Mouse (Mus musculus) ovary, postnatal 14 days (tissue): Measurements from ENCODE around the gene Zc2hc1b.
"Not testable (repeated sequence)": the region's sequence is repeated elsewhere in the genome, so short reads cannot be mapped to it uniquely, and the experiment has no call there.

Experiments
- DNase-seq: peaks from one replicate; pipeline ENCODE4 v3.0.0; 2022; ENCODE audit warnings: low spot score

Zc2hc1b gene

DNA sequence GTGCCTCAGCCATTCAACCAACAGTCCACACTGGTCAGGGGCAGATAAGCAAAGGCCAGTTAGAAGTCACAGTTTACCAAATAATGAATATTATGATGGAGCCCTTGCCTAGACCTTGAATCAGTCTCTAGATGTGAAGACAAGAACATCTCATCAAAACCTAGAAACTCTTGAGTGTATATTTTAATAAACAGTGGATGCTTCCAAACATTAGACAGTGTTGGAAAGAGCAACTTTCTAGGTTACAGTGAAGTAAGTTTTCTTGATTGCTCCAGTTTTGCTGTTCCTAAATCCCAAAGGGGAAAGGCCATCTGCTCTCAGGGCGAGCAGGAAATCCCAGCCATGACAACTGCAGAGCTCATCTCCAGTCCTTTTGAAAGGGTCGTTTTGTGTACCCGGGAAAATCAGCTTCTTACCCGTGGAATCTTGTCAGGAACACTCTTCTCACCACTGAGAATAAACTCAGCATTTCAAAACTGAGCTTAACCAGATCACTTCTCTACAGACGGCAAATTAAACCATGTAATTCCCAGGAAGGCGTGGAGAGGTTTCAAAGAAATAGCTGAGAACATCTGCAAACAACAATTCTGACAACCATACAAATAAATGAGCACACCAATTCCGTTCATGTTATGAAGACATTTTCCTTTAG lies at the start of gene Zc2hc1b:
TSS of gene Zc2hc1b (minus strand) at position 51 of the 652 bp plus-strand sequence.
- no peak for DNase-seq

DNA sequence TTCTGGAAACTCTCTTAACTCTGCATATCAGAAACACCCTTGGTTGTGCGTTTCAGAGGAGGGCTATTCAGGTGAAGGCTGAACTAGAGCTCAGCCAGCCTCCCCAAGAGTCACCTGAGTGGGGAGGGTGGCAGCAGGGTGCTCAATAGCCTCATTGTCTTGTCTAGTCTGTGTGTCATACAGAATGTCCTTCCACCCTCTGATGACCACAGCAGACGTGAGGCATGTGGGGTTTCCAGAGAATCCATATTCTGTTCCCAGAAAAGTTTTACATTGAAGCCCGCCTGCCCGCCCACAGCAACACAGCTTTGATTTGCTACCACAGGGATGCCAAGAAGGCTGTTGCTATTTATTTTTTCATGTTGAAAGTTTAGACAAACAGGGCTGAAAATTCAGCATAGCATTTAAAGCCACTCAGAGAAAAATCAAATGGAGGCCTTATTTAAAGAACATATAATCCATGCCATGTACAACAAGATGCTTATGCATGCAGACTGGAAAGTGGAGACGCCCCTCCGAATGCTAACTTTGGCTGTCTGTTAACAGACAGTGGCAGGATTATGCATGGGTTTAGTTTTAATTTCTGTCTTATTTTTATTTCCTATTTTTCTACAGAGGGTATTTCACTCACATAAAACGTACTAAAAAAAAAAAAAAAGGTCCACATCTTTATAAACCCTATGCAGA lies 47.7 kb upstream of the Zc2hc1b start:
- DNase-seq = no peak

DNA sequence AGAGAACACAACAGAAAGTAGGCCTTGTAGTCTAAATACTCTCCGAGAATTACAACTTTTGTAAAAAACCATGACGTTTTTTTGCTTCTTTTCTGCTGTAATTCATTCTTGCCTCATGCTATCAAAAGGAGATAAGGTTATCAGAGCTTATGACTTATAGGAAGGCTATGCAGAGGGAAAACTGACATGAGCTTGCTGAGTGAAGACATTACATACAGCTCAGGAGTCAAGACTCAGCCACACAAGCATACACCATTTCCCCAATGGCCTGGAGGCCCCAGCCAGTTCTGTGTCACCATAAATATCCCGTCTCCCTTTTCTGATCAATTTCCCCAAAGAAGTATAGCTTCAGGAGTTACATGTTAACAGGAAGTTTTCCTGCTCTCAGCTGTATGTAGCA lies 44.3 kb upstream of the Zc2hc1b start:
- DNase-seq = no peak

DNA sequence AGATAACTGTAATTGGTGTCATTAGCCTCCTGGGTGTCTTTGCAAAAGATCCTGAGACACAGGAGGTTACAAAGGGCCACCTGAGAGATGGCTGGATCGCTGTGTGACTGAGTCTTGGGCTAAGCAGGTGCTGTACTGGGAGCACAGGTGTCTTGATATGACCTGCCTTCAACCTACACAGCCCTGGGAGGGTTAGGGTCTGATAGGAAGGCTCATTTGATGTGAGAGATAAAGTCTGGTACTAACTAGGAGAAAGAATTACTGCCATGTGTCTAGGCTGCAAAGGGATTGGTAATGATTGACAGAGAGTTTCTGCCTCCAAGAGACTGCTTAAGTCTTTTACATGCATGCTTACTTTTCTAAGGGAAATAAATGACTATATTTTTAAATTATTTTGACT lies 42.2 kb upstream of the Zc2hc1b start:
- no peak for DNase-seq

DNA sequence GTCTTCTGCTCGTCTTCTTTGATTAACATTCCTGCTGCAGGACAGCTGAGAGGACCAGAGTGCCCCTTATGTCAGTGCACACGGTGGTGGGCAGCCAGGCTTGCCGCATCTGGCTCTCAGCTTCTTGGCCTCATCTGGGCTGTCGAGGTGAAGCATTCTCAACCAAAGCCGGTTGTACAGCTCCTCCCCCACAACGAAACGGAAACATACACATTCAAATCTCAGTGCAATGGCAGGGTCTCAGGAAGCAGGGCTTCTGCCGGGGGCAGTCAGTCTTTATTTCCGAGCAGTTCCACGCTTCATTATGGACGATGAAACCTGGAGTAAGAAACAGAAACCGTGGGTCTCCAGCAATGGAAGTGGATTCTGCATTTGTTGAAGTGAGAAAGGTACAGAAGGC lies 36.1 kb upstream of the Zc2hc1b start:
- DNase-seq = no peak

DNA sequence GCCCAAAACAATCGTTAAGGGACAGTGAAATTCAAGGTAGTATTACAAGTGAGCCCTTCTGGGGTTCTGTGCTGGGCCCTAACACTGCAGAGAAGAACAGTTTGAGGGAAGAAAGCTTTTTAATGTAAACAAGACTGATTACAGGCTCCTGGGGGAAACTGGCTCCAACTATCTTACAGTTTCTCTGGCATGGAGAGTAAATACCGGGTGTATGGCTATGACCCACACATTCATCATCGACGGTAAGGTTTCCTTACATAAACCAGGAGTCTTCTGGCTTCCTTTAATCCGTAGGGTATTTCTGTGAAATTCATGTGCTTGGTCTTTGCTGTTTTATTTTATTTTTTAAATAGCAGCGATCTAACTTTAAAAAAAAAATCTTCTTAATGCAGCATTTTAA lies 35.0 kb upstream of the Zc2hc1b start:
- DNase-seq = no peak

DNA sequence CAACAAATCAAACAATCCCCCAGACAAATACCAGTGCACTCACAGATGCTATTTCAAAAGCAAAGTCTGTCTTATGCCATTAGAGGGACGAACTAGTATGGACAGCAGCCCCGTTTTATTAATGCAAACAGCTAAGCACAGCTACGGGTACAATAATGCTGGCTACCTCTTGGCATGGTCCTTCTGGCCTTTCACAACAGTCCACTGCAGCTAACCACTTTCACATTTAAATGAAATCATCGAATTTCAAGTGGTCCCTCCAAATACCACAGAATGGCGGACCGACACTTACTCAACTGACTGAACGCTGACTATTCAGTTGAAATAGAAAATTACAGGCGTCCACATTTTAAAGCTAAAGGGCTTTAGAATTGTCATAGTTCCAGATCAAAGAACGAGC lies 34.5 kb upstream of the Zc2hc1b start:
- no peak for DNase-seq

DNA sequence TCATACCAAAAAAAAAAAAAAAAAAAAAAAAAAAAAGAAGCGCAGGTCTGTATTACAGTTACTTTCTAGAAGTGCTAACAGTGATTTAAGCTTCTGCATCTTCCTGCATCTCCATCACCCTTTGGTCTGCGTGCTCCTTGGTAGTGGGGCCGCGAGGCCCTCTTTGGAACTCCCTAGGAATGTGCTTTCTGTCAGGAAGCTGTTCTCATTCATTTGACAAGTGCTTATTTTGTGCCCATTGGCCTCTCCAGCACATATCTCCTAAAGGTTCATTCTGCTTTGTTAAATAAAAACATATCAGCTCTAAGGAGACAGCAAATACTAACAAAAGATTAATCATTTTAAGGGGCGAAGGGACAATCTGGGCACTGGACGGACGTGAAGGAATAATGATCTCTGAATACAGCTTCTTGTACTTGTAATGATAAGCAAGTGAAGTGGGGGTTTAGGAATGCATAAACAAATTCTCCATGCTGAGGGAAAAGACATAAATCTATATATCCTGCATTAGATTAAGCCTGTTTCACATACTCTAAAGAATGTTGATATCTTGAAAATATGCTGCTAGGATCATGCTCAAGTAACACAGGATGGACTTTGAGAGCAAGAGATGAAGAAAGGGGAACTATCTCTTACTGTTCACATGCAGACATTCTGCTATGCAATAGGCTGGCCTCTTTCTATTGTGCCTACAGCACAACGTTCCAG lies 32.3 kb upstream of the Zc2hc1b start:
- DNase-seq = no peak

DNA sequence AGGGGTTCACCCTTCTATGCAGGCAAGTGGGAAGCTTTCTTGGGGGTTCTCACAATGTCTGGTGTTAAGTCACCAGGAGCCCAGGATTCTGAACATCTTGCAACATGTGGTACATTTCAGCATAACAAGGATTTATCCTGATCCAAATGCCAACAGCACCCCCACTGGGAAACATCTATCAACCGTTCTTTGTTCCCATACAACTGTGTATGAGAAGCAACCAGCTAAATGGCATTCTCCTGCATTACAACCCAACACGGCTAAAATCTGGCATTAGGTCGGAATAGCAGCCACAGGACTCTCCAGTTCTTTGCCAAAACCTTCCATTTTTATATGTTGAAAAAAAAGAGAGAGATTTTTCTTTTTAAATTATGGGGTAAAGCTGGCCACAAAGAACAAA lies 31.7 kb upstream of the Zc2hc1b start:
- no peak for DNase-seq

DNA sequence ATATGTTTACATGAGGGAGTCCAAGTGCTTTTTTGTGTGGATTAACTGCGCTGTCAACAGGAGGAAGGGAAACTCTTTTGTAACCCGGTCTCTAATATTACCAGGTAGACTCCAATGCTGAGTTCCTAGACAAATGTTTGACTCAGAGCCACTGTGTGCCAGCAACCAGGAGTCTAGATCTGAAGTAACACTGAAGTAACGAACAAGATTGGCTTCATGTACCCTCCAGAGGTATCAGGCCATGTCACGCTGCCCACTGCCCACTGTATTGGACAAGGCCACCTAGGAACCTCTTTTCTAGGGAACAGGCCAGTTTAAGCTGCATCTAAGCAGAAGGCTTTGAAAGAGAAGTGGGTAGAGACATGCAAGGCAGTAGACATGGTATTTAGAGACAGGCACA lies 31.2 kb upstream of the Zc2hc1b start:
- no peak for DNase-seq

DNA sequence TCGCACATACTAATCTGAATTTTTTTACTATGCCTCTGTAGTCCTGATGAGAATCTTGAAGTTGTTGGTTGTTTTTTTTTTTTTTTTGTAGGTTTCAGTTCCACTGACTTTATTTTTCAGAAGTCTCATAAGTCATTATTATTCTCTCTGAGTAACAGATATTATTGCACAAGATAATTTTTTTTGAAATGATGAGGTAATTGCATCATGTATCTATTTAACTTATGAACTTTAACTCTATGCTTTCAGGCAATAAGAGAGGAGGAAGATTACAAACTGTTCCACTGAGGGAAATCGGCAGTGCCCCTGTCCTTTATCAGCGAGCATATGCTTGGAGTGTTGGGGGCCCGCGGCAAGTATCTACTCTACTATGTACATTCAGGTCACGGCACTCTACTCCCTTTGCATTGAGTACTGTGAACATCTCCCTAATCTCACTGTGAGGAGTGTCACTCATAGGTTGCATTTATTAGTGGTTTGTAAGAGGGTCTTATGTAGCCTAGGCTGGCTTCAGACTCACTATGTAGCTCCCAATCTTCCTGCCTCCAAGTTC lies 24.0 kb upstream of the Zc2hc1b start:
- no peak for DNase-seq

DNA sequence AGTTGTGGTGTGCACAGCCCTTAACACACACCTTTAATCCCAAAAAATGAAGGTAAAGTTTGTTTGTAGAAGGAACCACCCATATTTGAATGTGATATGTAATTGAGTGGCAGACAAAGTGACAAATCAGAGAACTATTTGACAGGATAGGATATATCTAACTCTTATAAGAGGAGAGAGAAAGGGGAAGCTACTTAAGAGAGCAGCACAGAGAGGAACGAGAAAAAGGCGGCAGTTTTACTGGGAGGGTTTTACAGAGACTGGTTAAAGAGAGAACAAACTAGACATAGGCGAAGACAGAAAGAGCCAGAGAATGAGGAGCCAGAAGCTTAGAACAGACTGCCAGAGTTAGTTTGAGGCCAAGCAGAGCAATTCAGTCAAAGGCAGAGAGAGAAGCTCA lies 23.0 kb upstream of the Zc2hc1b start:
- DNase-seq = no peak

DNA sequence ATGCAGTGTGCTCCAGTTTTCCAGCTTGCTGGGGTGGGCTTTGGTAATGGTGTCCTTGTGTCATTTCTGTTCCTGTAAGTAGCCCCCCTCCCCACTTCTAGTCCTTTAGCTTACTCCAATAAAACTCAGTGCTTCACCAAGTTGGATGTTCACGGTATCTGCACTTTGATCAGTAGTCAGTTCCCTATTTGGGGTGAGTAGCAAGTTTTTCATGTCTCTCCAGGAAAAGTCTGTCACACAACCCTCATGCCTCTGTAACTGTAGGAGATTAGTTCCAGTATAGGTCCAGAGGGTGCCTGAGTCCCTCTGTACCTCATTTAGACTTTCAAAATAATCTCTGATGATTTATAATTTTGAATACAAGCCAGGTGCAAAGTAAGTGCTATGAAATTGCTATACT lies 21.4 kb upstream of the Zc2hc1b start:
- no peak for DNase-seq

DNA sequence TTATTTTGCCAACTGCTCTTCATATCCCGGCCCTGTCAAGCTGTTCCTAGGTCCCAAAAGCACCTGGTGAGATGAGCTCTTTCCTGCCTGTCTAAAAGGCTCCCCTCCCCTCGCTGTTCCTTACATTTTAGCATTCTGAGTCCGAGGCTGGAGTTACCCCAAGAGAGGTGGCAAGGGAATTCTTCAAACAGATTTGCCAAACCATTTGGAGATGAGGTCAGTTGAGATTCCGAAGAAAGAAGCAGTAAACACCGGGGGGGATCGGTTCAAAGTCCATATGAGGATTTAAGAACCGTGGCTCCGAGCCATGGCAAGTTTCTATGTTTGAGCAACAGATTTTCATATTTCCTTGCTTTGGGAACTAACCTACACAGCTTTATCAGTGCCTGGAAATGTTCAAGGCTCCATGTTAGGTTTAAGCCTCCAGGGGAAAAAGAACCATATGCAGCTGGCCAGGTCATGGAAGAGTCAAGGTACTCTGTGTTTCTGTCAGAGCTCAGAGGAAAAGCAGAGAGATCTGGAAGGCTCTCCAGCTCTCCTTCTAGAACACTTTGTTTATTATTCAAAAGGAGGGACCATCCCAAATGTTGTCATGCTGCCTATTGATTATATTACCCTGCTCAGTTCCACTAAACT lies 19.2 kb upstream of the Zc2hc1b start:
- no peak for DNase-seq

DNA sequence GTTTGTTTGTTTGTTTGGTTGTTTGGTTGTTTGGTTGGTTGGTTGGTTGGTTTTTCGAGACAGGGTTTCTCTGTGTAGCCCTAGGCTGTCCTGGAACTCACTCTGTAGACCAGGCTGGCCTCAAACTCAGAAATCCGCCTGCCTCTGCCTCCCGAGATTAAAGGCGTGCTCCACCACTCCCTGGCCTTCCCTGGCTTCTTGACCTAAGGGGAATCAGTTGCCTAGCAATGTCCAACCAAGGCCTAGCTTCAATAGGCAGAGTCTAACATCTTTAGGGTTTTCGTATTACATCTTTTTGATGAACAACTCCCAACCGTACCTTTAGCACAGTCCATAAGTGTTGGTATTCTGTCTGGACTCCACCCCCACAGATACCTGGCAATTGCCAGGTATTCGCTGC lies 15.7 kb upstream of the Zc2hc1b start:
- not testable (repeated sequence) for DNase-seq

DNA sequence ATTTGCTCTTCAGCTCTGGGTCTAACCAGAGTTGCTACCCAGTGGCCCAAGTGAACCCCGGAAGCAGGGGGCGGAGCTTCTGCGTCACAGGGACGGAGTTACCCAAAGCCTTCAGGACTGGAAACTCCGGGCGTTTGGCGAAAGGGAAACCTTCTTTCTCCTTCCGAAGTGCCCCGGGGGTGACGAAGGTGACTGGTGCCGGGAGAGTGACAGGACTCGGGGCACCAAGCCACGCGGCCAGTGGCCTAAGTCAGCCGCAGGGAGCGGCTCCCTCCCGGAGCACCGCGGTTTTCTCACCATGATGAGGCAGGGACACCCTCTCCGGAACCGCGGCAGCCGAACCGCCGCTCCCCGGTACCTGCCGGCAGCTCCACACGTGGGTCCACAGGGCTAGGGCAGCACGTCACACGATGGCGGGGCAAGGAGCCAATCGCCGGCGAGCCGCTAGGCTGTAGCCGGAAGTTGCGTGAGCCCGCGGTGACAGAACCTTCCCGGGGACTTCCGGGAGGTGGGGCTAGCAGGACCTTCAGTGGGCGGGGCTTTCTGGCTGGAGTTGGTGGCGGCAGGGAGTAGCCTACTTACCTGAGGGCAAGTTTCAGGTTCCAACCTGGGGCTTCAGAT lies 15.0 kb upstream of the Zc2hc1b start, which contains the start of gene Ltv1:
TSS of gene Ltv1 (minus strand) at position 438 of the 621 bp plus-strand sequence.
- peak; percentile 93 for DNase-seq

DNA sequence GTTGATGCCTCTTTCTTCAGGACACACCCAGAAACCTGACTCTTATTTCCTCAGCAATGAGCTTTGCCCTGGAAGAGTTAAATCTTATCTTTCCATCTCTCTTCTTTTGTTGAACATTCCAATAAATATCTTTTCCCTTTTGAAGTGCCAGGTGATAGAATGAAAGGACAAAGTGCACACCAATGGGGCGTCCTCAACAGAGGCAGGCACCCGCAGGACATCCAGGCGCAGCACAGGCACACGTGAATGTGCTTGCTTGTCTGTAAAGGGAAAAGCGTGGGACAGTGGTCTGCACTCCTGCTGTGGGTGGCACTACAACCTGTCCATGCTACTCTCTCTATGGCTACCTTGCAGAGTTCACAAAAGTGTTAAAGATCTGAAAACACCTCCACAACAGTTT lies 12.1 kb upstream of the Zc2hc1b start:
- no peak for DNase-seq

DNA sequence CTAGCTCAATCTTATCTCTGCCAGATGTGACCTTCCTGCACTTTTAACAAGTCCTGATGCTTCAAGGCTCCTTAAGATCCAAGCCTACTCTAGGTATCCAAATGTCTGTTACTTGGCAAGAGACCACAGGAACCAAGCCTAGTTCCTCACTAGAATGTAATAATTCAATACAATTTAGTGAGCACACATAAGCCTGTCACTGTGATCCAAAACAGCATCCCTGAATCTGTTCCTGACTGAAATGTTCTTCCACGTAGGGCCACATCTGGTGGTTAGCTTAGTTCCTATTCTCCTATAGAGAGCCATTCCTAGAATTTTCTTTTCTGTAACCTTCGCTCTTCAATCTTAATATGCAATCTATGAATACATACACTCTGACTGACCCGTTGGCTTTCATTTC lies 8.9 kb upstream of the Zc2hc1b start:
- DNase-seq = no peak

DNA sequence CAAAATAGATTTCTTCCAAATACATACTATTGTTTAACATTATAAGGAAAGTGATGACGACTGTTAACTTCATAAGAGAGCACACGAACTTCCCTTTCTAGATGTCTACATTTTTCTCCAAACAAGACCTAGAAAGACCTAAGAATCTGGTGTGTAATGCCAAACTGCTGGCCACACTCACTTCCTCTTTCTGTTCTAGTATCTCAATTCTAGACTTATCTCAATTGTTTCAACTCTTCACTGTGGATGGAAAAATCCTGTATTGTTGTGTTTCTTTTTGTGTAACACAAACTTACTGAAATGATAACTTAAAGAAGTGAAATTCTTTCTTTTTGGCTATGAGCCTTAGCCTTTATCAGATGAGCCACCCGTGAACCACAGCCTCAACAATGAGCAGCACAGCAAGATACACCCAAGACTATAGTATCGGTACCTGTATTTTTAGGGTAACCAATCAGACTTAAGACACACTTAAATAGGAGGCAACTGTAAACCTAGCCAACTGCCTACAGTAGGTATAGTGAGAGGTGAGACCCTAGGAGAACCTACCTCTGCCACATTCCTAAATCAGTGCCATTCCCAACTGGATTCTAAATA lies 6.4 kb upstream of the Zc2hc1b start:
- DNase-seq = no peak

DNA sequence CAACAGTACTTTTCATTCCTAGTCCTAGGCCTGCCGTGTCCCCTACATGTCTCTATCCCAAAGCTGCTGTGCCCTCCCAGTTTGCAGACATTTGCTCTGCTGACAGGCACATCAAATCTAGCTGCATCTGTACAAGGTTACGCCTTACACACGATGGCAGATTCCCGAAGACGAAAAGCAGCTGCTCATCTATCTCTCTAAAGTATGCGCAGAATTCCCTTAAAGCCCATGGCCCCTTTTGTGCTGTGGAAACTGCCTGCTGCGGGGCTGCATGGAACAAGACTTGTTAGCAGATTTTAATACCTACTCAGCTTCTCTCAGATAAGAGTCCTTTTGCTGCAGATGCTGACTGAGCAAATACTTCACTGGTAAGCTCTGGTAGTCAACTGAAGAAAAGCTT lies 2.4 kb upstream of the Zc2hc1b start:
- DNase-seq = no peak

DNA sequence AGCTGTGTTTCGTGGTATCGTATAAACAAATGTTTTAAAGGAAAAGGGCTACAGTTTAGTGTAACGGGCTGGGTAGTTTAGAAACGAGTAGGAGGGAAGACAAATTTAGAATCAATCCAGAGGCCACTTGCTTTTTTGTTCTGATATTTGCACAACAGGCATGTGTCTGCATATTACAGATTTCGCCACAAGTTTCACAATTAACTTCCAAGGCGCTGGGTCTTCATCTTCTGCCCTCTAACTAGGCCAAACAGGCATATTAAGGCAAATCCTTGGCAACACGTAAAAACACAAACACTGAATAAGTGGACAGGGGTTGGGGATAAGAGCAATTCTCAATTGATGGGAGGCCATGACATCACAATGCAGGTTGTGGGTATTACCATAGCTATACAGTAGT lies 2.0 kb downstream of the Zc2hc1b start:
- no peak for DNase-seq

DNA sequence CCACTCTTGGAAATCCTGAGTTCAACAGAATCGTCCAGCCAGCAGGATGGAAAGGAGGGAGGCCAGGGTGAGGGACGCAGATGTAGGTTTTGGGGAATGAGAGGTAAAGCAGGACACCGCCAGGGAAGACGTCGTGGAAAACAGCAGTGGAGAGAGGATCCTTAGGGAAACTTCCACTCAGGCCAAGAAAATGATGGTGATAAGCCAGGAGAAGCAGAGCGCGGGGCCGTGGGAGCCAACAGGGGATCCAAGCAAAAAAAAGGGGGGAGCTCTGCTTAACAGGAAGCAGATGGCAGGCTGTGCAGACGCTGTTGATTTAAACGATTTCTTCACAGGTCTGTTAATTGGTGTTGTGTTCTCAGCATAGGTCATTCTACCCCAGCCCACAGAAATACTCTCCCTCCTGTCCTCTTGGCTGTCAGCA lies 5.0 kb downstream of the Zc2hc1b start:
- no peak for DNase-seq
